Mouse (Mus musculus): ENCODE results near the gene Atg14.

DNA sequence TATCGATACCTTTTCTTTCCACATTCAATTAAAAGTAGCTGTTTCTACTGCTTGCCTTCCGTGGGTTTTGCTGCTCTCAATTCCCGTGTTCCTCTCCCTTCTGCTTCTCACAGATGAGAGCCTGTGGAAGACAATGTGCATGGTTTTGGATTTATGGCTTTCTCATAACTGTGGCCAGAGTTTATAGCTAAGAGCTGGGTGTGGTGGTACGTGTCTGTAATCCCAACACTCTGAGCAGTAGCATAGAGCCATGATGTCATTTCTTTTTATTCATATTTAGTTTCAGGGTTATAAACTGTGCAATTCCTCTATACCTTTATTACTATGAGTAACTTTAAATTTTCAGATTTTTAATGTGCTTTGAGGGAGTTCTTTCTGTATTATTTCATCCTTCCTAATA is 60.2 kb downstream of the Atg14 start:
- no peak for TF ChIP-seq CTCF (IDR thresholded peaks at IDR 0.05; ENCODE audit: borderline replicate concordance, insufficient read depth, low read length)
- no peak for TF ChIP-seq POLR2A (IDR thresholded peaks at IDR 0.05; ENCODE audit: low read depth, low read length)
